Mouse (Mus musculus) thymus, postnatal 36 days (tissue): Measurements from ENCODE around the gene Sos2.
"Not testable (repeated sequence)": the region's sequence is repeated elsewhere in the genome, so short reads cannot be mapped to it uniquely, and the experiment has no call there.

Experiments
- DNase-seq, 2 experiments: peaks; one replicate each; pipeline ENCODE4 v3.0.0; 2022; ENCODE audit warnings: mixed read lengths in 2 of 2

The Sos2 gene

GRCm38 (mm10) chr12:69568266-69568665, 113.4 kb downstream of the Sos2 start:
- no peak for DNase-seq

DNA sequence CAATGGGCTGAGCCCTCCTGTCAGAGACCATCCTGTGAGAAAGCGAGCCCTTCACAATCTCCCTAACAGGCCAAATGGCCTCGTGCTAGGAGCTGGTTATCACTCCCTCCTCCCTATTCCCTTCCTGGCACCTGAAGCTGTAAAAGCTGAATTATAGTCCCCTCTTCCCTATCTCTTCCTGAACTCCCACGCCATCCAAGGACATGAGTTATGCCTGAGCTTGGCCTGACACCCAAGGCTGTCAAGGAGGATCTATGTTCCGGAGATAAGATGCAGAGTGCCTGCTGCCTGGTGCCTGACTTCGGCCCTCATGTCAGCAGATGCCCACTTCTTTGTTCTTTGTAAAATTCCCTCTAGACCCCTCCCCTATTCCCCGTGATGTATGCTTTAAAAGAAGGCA, 120.6 kb downstream of the Sos2 start:
- not testable (repeated sequence) for DNase-seq

- no peak for DNase-seq
Measured at GRCm38 (mm10) chr12:69556221-69556861, 125.3 kb downstream of the Sos2 start.

DNA sequence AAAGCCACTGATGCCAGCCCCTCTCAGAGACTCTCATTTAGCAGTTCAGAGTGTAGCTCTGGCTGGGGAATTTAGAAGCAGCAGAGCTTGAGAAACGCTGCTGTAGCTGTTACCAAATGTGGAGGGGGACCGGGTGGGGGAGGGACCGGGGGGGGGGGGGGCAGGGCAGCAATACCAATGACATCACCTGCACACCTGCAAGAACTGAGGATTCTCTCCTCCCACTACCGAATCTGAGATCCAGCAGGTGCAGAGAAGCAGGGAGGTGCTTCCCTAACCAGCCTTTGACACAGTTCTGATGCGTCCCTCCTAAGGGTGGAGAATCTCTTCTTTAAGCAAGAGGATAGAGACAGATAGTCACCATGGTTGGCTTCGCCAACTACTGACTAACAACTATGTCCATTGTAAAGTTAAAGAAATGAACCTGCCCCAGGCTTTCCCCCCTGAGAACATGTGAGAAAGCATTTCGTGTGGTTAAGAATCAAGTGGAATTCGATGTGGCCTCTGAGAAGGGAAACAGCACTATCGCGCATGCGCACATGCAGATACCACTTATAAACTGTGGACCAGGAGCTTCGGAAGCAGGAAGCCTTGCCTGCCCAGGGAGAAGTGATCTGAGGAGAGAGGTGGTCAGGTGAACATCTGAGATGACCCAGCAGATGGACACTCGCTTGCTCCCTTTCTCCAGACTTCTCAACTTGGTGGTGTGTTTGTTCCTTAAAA, 136.0 kb downstream of the Sos2 start:
- peak in 1 of 2 experiments; percentile 13 for DNase-seq

DNA sequence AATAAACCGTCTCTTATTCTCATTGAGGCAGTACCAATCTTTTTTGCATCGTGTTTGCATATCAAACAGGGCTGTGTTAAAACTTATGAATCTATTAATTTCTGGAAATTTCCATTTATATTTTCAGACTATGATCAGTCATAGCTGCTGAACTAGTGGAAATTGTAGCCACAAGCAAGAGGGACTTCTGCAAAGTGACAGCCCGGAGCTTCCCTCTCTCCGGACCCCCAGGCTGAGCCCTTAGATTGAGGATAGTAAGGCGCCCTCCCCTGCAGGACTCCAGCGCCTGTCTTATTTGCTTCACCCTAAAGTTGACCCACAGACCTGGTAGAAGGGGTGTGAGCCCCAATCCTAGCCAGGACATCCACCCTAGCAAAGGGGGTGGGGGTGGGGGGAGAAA, 136.7 kb downstream of the Sos2 start:
- no peak for DNase-seq

GRCm38 (mm10) chr12:69544562-69544961, 137.1 kb downstream of the Sos2 start:
- no peak for DNase-seq

DNA sequence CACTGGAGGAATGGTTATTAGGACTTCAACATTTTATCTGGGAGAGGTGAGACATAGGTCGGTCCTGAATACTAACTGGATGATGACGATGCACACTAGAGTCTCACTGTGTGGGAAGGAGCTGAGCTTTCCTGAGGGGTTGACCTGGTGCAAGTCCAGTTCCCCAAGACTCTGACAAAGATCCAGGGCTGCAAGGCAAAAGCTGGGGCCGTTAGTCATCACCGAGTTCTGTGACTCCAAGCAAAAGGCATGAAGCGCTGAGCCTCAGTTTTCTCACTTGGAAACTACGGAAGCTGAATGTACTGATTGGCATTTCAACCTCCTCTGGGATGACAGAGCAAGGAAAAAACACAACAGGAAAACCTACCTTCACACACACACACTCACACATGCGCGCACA, 139.3 kb downstream of the Sos2 start:
- no peak for DNase-seq

- no peak for DNase-seq
Measured at GRCm38 (mm10) chr12:69541663-69542062, 140.0 kb downstream of the Sos2 start.

DNA sequence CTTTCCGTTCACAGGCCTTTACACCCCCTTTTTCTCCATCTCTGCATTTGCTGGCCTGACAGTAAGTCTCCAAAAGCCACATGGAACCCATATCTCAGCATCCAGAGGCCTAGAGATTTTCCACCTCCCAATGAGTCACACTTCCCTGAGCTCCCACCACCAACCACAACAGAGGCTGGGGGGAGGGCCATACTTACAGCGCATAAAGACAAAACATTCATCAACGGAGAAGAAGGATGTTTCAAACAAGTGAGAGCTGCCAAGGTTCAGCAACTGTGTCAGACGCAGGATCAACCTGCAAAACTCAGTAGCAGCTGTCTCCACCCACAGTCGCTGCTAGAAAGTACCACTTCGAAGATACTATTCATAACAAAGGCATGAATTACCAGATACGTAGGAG, 142.3 kb downstream of the Sos2 start:
- DNase-seq = peak; percentile 40 to 53

- no peak for DNase-seq
Measured at GRCm38 (mm10) chr12:69538362-69538950, 143.2 kb downstream of the Sos2 start.

DNA sequence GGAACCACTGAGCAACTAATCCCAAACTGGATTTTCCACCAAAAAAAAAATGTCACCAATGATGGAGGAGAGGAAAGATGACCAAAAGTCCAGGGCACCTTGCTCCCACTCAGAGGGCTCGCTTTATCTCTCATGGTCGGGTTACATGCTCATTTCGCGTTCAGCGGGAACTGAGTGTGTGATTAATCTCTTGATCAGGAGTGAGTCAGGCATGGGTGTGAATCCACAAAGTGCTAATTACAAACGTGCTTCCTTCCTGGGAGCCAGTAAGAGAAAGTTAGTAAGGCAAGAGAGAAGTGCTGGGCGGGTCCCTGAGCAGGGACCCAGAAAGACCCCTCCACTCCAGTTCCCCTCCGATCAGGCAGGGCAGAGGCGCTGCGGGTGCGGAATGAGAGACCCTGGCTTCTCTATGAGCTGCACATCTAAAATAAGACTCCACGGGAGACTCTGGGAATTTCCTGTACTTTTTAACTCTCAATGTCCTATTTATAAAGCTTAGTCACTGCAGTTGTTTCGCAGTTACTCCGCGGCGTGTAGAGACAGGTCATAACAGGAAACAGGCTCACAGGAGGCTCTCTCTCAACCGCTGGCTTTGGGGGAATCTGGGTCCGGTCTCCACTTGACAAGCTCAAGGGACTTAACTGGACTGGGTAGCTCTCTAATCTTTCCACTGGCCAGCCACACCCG, 143.8 kb downstream of the Sos2 start:
- DNase-seq = peak; percentile 55 to 65

GRCm38 (mm10) chr12:69537243-69537674, 144.4 kb downstream of the Sos2 start:
- peak in 1 of 2 experiments; percentile 14 for DNase-seq

- no peak for DNase-seq
Measured at GRCm38 (mm10) chr12:69536616-69537242, 144.9 kb downstream of the Sos2 start.
